Mouse (Mus musculus) heart, postnatal 0 days (tissue): ENCODE measurements around the gene Med27.

Experiments
- CTCF ChIP-seq: IDR thresholded peaks from 2 replicates; pipeline ENCODE4 v1.5.1; 2016; ENCODE audit warnings: antibody characterized with exemption, control low read depth, low read depth
- EP300 ChIP-seq: IDR thresholded peaks from 2 replicates; pipeline ENCODE4 v1.6.1; 2016; ENCODE audit warnings: antibody characterized with exemption, low read depth

DNA sequence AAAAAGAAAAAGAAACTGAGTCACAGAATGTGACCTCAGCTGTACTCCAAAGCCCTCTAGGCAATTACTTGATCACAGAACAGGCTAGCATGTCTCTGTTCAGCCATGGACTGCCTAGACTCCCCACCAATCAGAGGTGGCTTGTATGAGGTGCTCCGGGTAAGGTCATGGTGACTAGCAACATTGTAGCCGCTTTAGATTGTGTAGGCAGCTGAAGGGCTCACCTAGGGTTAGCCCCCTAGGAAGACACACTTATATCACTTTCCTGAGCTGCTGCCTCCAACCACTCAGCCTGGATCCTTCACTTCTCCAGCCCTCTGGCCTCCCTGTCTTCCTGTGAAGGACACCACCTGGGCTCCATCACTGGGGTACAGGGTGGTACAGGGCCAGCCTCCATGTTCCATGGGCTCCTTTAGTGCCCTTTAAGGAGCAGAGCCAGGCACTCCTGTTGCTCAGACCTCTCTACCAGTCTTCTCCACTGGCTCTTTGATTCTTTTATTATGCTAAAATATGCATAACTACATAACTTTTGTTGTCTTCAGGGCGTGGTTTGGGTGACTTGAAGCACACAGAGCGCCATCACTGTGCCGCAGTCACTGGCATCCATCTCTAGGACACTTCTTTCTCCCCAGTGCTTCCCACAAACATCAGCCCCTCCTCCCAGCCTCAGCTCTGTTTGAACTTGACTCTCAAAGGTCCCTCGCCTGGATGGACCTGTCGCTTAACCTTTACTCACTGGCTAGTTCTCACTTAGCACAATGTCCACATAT, 205.4 kb downstream of the Med27 start:
- TF ChIP-seq CTCF (no peak), EP300 (no peak)
